Mouse (Mus musculus): ENCODE measurements around the gene Vamp1.

Vamp1 gene

DNA sequence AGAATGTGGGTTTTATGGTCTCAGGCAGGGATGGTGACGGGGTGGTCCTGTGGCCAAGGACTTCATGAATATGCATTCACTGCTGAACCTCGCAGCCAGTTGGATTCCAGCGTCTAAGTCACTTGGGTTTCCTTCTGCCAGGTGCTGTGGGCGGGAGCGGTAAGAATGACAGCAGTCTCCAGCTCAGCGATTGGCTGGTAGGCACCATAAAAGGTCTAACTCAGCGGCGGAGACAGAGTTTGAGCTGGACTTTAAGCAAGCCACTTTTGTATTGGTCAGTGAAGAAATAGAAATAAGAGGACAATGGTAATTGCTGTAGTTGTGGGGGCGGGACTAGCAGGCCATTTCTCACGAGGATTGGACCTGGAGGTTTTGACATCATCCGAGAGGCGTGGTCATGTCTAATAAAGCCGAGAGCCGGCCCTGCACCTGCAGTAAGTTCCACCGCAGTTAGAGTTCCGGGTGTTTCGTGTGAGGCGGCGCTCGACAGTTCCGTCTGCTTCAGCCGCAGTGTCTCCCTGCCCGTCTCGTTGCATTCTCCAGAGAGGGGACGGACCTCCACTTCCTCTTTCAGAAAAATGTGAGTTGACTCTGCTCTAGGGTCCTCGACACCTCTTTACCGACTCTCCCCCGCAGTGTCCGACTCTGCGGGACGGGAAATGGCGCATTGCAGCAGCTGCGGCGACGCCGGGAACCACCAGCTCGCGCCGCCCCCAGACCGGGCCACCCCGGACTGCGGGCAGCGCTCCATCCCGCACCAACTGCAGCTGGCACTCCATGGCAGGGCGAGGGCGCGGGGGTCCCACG is at the start of gene Vamp1:
Gene Vamp1 (plus strand): TSS at position 404 of the 807 bp plus-strand sequence.
- DNase-seq: peak; percentile 98

DNA sequence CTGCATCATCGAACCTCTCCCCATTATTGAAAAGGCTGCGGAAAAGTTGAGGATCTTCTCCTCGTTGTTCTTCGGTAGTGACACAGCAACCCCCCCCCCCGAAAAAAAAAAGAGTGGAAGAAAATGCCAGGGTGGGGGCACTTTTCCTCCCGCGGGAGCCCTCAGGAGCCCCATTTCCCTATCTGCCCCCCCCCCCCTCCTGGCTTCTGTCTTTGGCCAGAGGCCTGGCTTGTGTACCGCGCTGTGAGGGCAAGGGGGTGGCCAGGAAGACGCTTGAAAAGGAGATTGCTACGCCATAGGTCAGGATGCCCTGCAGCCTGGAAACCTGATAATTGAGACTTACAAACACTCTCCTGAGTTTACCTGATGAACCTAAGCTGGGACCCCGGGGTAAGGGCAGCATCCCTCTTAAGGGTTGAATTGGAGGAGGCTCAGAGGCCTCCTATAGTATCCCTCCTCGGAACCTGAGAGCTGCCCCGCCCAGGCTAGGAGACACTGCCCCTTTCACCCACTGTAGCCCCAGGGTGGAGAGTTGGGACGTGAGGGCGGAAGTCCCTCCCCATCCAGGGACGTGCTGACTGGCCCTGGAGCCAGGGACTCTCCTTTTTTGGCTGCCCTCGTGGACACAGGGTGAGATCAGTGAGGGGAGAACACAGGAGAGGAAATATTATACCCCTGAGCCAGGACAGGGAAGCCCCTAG is 49.1 kb upstream of the Vamp1 start, which contains the start of gene Gapdh:
Gene Gapdh (minus strand): TSS at position 417 of the 701 bp plus-strand sequence.
- DNase-seq: peak; percentile 91 to 94

DNA sequence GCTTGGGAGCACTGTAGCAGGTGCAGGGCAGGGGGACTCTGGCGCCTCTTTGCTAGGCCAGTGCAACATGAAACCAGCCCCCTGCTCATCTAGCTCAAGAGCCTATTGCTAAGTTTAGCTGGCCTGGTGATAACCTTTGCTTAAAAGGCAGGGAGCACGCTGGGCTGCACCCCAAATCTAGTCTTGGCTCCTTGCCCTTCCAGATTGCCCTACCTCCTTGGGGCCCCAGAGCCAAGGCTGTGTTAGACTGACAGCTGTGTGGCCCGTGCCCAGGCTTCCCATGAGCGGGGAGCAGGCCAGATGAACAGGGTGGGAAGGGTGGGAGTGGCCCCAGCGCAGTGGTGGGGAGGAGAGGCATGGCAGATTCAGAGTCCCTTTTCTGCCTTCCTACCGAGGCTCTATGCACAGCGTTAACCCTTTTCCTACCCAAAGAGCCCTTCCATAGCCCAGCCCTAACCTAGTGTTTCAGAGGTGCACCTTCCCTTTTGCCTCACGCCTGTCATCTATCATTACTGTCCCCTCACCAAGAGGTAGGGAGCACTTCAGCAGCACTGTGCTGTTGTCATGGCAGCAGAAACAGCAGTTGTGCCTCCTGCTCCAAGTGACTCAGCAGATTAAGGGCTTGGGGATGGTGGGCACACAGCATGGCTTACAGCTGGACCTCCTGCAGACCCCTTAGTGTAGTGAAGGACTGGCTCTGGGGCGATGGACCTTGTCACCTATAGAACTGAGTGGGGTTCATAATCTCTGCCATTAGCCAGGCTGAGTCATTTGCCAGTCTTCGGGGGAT is 48.3 kb upstream of the Vamp1 start:
- peak; percentile 35 for DNase-seq

- DNase-seq: no peak
Observed at GRCm38 (mm10) chr6:125168086-125168485, 47.3 kb upstream of the Vamp1 start.

GRCm38 (mm10) chr6:125170194-125170593 is 45.2 kb upstream of the Vamp1 start:
- DNase-seq: peak in 1 of 2 experiments; percentile 28

DNA sequence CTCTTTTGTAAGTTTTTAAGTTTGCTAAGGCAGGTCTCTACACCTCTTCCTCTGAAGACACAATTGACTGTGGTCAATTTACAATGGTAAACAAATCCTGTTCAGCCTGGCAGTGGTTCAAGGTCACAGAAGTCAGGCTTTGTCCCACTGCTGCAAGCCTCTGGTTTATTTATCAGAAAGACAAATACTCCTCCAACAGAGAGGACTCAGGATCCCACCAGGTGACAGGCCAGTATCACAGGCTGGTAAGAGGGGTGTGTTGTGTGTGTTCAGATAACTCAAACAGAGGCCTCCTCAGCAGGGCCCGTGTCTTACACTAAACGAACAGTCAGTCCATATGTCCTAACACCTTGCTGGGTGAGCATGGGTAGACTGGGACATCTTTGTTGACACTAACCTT is 42.9 kb upstream of the Vamp1 start:
- DNase-seq: peak in 1 of 2 experiments; percentile 14

- no peak for DNase-seq
Observed at GRCm38 (mm10) chr6:125173256-125173655, 42.1 kb upstream of the Vamp1 start.

GRCm38 (mm10) chr6:125175469-125175868 is 39.9 kb upstream of the Vamp1 start:
- DNase-seq: no peak

DNA sequence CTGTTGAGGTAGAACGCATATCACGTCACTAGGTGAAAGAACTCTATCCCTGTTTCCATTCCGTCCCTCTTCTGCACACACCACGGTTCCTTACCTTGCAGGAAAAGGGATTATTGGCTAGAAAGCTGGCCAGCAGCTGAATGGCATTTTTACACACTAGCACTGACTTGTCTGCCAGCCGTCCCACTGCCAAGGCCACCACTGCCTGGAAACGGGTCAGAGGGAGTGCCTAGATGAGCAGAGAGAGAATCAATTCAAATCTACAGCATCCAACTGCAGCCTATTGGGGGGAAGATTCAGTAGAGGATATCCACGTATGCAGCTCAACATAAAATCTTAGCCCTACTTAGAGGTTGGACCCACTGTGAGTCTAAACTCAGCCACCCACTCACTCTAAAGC is 35.8 kb upstream of the Vamp1 start:
- no peak for DNase-seq

GRCm38 (mm10) chr6:125182133-125182532 is 33.2 kb upstream of the Vamp1 start:
- no peak for DNase-seq

DNA sequence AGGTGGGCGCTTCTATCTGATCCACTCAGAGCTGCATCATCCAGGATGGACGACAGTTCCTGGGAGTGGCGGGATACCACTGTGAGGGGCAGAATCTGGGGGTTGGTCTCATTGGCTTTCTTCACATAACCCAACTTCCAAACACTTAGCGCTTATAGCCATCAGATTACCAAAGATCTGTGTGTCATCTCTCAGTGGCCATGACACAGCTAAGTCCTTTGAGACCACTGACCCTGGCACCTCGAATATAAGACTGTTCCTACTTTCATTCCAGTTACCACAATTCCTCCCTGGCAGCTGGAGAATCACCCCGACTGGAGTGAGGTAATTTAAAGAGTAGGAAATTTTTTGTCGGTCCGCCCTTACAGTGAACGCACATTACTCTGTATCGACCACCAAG is 29.1 kb upstream of the Vamp1 start:
- DNase-seq: no peak

GRCm38 (mm10) chr6:125190816-125191215 is 24.5 kb upstream of the Vamp1 start:
- DNase-seq: no peak

DNA sequence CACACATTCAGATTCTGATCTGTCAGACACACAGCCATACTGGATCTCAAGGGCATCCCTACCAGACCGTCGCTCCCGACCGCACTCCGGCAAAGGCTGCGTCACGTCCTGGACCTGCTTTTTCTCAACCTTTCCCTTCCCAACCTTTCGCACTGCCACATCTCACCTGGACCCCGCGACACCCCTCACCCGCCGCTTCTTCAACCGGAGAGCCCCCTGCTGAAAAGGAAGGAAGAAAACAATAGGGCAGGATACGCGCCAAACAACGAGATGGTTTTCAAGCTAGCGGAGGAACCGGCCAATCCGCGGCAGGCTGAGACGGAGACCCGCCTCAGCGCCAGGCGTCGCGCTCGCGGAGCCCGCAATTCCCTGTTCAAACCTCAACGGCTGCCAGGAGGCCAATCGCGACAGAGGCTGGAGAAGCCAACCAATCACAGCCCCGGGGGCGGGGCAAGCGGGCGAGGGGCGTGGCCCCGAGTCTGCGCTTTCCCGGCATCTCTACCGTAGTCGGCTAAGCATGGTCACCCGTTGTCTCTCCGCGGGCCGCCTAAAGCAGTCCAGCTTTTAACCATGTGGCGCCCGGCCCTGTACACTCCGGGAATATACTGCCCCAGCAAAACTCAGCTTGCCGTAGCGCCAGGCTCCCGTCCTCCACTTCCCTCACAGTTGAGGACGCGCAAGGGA is 23.9 kb upstream of the Vamp1 start, which contains the start of the genes Ncapd2 and Mrpl51:
Gene Ncapd2 (minus strand): TSS at position 370 of the 684 bp plus-strand sequence.
Gene Mrpl51 (plus strand): TSS at position 470 of the 684 bp plus-strand sequence.
- peak; percentile 96 to 97 for DNase-seq

DNA sequence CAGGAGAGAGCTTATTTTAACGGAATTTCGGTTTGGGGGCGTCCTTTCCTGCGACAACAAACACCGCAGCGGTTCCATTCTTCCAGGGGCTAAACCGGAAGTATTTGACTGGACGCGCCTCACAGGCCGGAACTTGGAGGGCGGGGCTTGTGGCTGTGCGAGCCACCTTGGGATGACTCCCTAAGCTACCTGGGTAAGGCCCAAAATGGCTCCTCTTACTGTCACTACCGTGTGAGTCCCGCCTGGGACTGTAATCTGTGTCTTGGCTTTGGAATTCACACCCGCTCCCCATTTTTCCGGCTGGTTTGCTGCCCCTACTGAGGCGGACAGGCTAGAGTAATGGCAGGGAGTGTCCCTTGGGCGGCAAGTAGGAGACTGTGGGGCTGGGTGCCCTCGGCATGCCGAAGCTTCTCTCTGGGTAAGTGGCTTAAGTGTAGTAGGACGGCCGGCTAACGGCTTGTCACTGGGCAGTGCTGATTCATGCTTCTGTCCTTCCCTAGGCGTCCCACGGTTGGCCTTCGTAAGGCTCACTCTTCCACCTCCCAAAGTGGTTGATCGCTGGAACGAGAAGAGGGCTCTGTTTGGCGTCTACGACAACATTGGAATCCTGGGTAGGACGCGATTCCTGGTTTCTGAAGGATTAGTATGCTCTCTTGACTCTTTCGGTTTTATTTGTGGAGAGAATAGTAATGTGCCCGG is 23.2 kb upstream of the Vamp1 start:
- peak; percentile 92 to 95 for DNase-seq

GRCm38 (mm10) chr6:125192841-125193240 is 22.5 kb upstream of the Vamp1 start:
- DNase-seq: no peak

- no peak for DNase-seq
Observed at GRCm38 (mm10) chr6:125193390-125193789, 22.0 kb upstream of the Vamp1 start.

DNA sequence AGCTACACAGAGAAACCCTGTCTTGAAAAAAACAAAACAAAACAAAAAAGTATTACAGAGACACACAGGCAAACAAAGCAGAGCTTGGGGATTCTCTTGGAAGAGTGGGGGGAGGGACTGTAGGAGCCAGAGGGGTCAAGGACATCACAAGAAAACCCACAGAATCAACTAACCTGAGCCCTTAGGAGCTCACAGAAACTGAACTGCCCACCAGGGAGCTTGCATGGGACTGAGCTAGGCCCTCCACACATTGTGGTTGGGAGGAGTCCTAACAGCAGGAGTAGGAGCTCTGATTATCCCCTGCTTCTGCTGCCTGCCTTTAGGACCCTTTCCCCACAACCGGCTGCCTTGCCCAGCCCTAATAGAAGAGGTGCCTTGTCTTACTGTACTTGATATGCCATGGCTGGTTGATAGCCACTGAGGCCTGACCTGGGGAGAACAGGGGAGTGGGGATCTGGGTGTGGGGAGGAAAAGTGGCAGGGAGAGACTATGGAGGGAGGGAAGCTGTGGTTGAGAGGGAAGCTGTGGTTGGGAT is 19.7 kb upstream of the Vamp1 start:
- no peak for DNase-seq

- DNase-seq: no peak
Observed at GRCm38 (mm10) chr6:125196301-125196700, 19.1 kb upstream of the Vamp1 start.

DNA sequence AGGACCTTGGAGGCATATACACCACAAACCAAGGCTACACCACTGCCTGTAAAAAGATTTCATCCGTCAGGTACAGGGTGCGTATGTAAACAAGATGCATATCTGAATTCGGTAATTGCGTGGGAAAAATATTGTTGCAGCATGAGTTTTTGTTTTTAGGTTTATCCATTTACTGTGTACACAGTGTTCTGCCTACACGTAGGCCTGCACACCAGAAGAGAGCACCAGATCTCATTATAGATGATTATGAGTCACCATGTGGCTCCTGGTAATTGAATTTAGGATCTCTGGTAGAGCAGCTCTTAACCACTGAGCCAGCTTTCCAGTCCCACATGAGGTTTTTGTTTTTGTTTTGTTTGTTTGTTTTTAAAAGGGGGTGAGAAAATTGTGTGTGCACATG is 18.2 kb upstream of the Vamp1 start:
- no peak for DNase-seq

- DNase-seq: no peak
Observed at GRCm38 (mm10) chr6:125210436-125210835, 4.9 kb upstream of the Vamp1 start.

DNA sequence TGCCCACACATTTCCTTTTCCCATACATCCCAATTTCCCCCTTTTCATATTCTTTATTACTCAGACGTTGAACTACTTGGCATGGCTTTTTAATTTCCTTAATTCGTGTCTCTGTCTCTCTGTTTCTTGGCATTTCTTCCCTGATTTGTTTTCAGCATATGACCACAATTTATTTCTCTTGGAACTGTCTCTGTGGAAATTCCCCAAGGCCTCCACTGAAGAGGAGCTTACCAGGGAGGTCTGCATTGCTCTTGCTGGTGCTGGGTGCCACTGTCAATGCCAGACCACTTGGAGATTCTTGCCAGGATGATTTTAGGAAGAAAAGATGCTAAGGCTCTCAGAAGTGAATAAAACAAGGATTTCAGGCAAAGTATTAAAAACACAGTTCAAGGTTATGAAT is 2.7 kb upstream of the Vamp1 start:
- DNase-seq: no peak

DNA sequence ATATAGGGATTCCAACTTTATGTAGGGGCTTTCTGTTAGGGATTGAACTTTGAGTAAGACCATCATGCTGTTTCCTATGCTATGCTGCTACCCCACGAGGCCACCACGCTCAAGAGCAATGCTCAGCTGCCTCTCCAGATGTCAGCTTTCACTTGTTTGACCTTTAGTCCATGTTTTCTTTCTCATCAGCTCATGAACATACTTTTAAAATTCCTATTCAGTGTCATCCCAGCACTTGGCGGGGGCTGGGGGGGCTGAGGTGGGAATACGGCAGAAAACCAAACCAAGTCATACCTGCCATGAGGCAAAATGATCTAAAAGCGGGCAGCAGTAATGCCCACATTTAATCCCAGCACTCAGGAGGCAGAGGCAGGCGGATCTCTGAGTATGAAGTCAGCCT is 2.2 kb upstream of the Vamp1 start:
- no peak for DNase-seq

Data from lung, adult 18-20 months (tissue).